Mouse (Mus musculus): Measurements from ENCODE around the gene Gm11037. TPM values are rescaled to one million over a fixed set of nuclear protein-coding genes. Genes with fewer than 3 reads are reported as not detected.

Gm11037 gene
- polyA plus RNA-seq, 1 experiment from 2014 or later = not detected

GRCm38 (mm10) chr2:131145121-131145520 lies 11.8 kb downstream of the Gm11037 start:
- DNase-seq (ENCODE audit: low spot score) = no peak
- Histone ChIP-seq H3K9me3 (ENCODE audit: control insufficient read depth, low read length) (no peaks in the 10 kb centered on the region), H3K27me3 (ENCODE audit: control insufficient read depth, insufficient read depth, low read length) (no peaks in the 10 kb centered on the region), H3K9ac (no peak overlapping the region), H3K4me1 (replicated peaks; ENCODE audit: control insufficient read depth, insufficient read depth, low read length) (no peaks in the 10 kb centered on the region), H3K36me3 (replicated peaks; ENCODE audit: control insufficient read depth, insufficient read depth) (peaks cover 60% of the 10 kb centered on the region), H3K4me3 (replicated peaks; ENCODE audit: low read length) (no peak overlapping the region), H3K27ac (no peak overlapping the region), H3K4me2 (replicated peaks) (no peak overlapping the region)
- WGBS = 71% methylated on average over 13 of the region's 13 CpGs
- ATAC-seq (ENCODE audit: low FRiP score) = no peak

DNA sequence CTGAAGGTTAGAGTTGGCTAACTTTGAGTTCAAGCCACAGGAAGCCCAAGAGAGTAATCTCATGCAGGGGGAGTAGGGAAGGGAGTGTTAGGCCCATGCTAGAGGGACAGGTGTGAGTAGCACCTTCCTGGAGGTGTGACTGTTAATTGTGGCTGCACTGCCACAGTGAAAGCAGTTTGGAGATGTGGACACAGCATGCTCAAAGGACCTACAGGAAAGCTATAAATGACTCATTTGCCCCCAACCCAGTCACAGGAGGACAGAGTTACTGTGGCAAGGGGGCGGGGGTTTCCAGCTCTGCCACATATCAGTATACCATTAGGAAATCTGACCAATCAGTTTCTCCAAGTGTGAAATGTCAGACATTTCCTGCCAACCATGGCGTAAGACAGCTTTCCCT lies 12.2 kb downstream of the Gm11037 start:
- Histone ChIP-seq H3K27ac (no peak overlapping the region), H3K9ac (no peak overlapping the region), H3K27me3 (ENCODE audit: control insufficient read depth, insufficient read depth, low read length) (no peaks in the 10 kb centered on the region), H3K9me3 (ENCODE audit: control insufficient read depth, low read length) (no peaks in the 10 kb centered on the region), H3K4me2 (replicated peaks) (no peak overlapping the region), H3K36me3 (replicated peaks; ENCODE audit: control insufficient read depth, insufficient read depth) (peaks cover 64% of the 10 kb centered on the region), H3K4me1 (replicated peaks; ENCODE audit: control insufficient read depth, insufficient read depth, low read length) (no peaks in the 10 kb centered on the region), H3K4me3 (replicated peaks; ENCODE audit: low read length) (no peak overlapping the region)
- DNase-seq (ENCODE audit: low spot score) (no peak), ATAC-seq (ENCODE audit: low FRiP score) (no peak)
- WGBS = 92% methylated on average over 2 of the region's 2 CpGs

DNA sequence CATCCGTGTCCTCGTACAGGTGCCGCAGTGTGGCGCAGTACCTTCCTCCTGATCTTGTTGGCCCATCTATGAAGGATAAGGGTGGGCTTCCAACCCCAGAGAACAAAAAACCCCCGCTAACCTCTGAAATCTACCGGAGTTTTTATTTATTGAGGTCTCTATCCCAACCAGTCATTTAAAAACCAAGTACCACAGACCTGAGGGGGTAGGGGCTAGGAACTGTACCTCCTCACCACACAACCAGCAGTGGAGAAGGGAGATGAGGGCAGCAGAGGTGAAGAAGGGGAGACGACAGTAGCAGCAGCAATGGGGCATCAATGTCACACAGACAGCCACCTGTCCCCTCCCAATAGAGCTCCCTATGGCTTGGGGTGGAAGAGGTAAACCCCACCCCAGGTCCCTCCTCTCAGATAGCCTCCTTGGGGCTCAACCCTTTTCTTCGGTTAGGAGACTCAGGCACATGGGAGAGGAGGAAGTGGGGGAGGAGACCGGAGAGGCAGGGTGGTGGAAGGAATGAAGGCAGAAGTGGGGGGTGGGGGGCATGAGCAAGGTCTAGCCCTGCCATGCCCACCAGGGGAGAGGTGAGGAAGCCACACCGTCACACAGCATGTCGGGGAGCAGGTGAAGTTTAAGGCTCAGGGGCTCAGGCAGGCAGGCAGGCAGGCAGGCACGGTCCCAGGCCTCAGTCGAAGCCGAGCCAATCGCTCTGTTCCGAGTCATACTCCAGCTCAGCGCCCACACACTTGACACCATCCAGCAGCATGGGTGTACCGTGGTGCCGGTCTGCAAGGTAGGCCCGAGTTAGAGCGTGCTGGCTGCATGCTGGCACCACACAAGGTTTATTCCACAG lies 13.1 kb downstream of the Gm11037 start:
- Histone ChIP-seq H3K27me3 (ENCODE audit: control insufficient read depth, insufficient read depth, low read length) (no peaks in the 10 kb centered on the region), H3K9ac (no peak overlapping the region), H3K4me3 (replicated peaks; ENCODE audit: low read length) (no peak overlapping the region), H3K36me3 (replicated peaks; ENCODE audit: control insufficient read depth, insufficient read depth) (peaks cover 72% of the 10 kb centered on the region), H3K9me3 (ENCODE audit: control insufficient read depth, low read length) (no peaks in the 10 kb centered on the region), H3K27ac (no peak overlapping the region), H3K4me1 (replicated peaks; ENCODE audit: control insufficient read depth, insufficient read depth, low read length) (no peaks in the 10 kb centered on the region), H3K4me2 (replicated peaks) (no peak overlapping the region)
- 96% methylated on average over 21 of the region's 21 CpGs for WGBS
- no peak for ATAC-seq (ENCODE audit: low FRiP score)
- no peak for DNase-seq (ENCODE audit: low spot score)

GRCm38 (mm10) chr2:131147043-131147365 lies 13.7 kb downstream of the Gm11037 start:
- ATAC-seq (ENCODE audit: low FRiP score) = no peak
- WGBS = 96% methylated on average over 8 of the region's 8 CpGs
- Histone ChIP-seq H3K9me3 (ENCODE audit: control insufficient read depth, low read length) (no peaks in the 10 kb centered on the region), H3K4me2 (replicated peaks) (no peak overlapping the region), H3K36me3 (replicated peaks; ENCODE audit: control insufficient read depth, insufficient read depth) (peaks cover 78% of the 10 kb centered on the region), H3K4me3 (replicated peaks; ENCODE audit: low read length) (no peak overlapping the region), H3K27me3 (ENCODE audit: control insufficient read depth, insufficient read depth, low read length) (no peaks in the 10 kb centered on the region), H3K4me1 (replicated peaks; ENCODE audit: control insufficient read depth, insufficient read depth, low read length) (no peaks in the 10 kb centered on the region), H3K9ac (no peak overlapping the region), H3K27ac (no peak overlapping the region)
- DNase-seq (ENCODE audit: low spot score) = no peak

- no peak overlapping the region for H3K27ac ChIP-seq
- H3K4me1 ChIP-seq (replicated peaks; ENCODE audit: control insufficient read depth, insufficient read depth, low read length) = no peaks in the 10 kb centered on the region
- no peak overlapping the region for H3K4me2 ChIP-seq (replicated peaks)
- ATAC-seq (ENCODE audit: low FRiP score) = no peak
- H3K36me3 ChIP-seq (replicated peaks; ENCODE audit: control insufficient read depth, insufficient read depth) = peaks cover 93% of the 10 kb centered on the region
- H3K4me3 ChIP-seq (replicated peaks; ENCODE audit: low read length) = no peak overlapping the region
- H3K9ac ChIP-seq = no peak overlapping the region
- no peaks in the 10 kb centered on the region for H3K27me3 ChIP-seq (ENCODE audit: control insufficient read depth, insufficient read depth, low read length)
- 90% methylated on average over 8 of the region's 8 CpGs for WGBS
- no peaks in the 10 kb centered on the region for H3K9me3 ChIP-seq (ENCODE audit: control insufficient read depth, low read length)
- DNase-seq (ENCODE audit: low spot score) = no peak
These were observed 15.3 kb downstream of the Gm11037 start for GRCm38 (mm10) chr2:131148353-131149253.

- 96% methylated on average over 3 of the region's 3 CpGs for WGBS
- peaks cover 91% of the 10 kb centered on the region for H3K36me3 ChIP-seq (replicated peaks; ENCODE audit: control insufficient read depth, insufficient read depth)
- H3K4me1 ChIP-seq (replicated peaks; ENCODE audit: control insufficient read depth, insufficient read depth, low read length) = no peaks in the 10 kb centered on the region
- no peaks in the 10 kb centered on the region for H3K9me3 ChIP-seq (ENCODE audit: control insufficient read depth, low read length)
- no peaks in the 10 kb centered on the region for H3K27me3 ChIP-seq (ENCODE audit: control insufficient read depth, insufficient read depth, low read length)
- no peak overlapping the region for H3K9ac ChIP-seq
- no peak overlapping the region for H3K4me2 ChIP-seq (replicated peaks)
- ATAC-seq (ENCODE audit: low FRiP score) = no peak
- H3K27ac ChIP-seq = no peak overlapping the region
- DNase-seq (ENCODE audit: low spot score) = no peak
- no peak overlapping the region for H3K4me3 ChIP-seq (replicated peaks; ENCODE audit: low read length)
These were observed 15.9 kb downstream of the Gm11037 start for GRCm38 (mm10) chr2:131149254-131149578.

DNA sequence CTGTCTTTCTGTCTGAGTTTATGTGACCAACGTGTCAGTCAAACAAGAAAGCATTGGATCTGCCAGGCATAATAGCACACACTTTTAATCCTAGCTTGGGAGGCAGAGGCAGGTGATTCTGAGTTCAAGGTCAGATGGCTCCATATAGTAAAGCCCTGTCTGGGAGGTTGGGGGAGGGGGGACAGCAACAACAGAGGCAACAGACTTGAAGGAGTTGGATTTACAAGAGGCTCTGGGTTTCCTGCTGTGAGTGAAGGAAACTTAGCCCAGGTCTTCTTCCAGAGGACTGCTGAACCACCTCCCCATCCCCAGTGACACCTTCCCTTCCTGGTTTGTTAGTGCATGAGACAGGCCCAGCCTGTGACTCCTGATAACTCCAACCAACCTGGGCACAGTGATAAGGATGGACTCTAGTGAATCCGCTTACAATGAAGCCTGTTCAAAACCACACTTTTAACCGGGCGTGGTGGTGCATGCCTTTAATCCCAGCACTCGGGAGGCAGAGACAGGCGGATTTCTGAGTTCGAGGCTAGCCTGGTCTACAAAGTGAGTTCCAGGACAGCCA lies 19.0 kb downstream of the Gm11037 start:
- no peak for ATAC-seq (ENCODE audit: low FRiP score)
- Histone ChIP-seq H3K36me3 (replicated peaks; ENCODE audit: control insufficient read depth, insufficient read depth) (peaks cover 67% of the 10 kb centered on the region), H3K27ac (no peak overlapping the region), H3K27me3 (ENCODE audit: control insufficient read depth, insufficient read depth, low read length) (no peaks in the 10 kb centered on the region), H3K4me3 (replicated peaks; ENCODE audit: low read length) (no peak overlapping the region), H3K9ac (no peak overlapping the region), H3K9me3 (ENCODE audit: control insufficient read depth, low read length) (no peaks in the 10 kb centered on the region), H3K4me1 (replicated peaks; ENCODE audit: control insufficient read depth, insufficient read depth, low read length) (no peaks in the 10 kb centered on the region), H3K4me2 (replicated peaks) (no peak overlapping the region)
- WGBS = 94% methylated on average over 7 of the region's 7 CpGs
- no peak for DNase-seq (ENCODE audit: low spot score)

DNA sequence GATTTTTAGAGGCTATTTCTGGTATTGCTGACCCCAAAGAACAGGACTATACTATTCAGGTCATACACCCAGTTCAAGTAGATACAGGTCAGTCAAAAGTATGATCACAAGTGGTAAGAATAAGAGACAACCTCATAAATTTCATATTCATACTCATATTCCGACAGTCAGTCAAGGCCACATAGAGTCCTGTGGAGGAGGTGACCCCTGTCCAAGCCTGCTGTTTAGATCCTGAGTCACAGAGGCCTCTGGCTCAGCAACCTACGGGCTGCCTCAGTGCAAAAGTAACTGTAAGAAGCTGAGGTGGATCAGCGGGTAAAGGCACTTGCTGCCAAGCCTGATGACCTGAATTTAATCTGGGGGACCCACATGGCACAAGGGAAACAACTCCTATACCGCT lies 20.7 kb downstream of the Gm11037 start:
- Histone ChIP-seq H3K4me1 (replicated peaks; ENCODE audit: control insufficient read depth, insufficient read depth, low read length) (peaks cover 16% of the 10 kb centered on the region), H3K9ac (no peak overlapping the region), H3K4me2 (replicated peaks) (no peak overlapping the region), H3K27ac (no peak overlapping the region), H3K36me3 (replicated peaks; ENCODE audit: control insufficient read depth, insufficient read depth) (peaks cover 50% of the 10 kb centered on the region), H3K27me3 (ENCODE audit: control insufficient read depth, insufficient read depth, low read length) (no peaks in the 10 kb centered on the region), H3K4me3 (replicated peaks; ENCODE audit: low read length) (no peak overlapping the region), H3K9me3 (ENCODE audit: control insufficient read depth, low read length) (no peaks in the 10 kb centered on the region)
- WGBS = 89% methylated on average over 4 of the region's 4 CpGs
- DNase-seq (ENCODE audit: low spot score) (no peak), ATAC-seq (ENCODE audit: low FRiP score) (no peak)

DNA sequence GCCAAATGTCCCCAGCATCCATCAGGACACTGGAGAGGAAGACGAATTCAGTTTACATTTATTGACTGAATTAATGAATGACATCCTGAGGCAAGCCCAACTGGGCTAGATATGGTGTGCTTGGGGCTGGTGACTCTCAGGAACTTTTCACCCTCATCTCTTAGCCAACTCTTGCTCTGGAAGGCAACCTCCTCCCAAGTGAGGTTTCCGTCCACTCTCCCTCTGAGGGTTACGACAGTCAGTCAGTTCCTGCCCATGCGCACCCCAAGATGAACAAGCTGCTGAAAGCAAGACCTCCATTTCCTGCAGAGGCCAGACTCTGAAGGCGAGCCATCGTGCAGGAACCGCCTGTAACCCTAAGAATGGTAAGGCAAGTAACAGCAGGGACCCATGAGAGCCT lies 23.7 kb downstream of the Gm11037 start:
- H3K9ac ChIP-seq = no peak overlapping the region
- ATAC-seq (ENCODE audit: low FRiP score) (no peak), DNase-seq (ENCODE audit: low spot score) (no peak)
- H3K27ac ChIP-seq = no peak overlapping the region
- no peaks in the 10 kb centered on the region for H3K9me3 ChIP-seq (ENCODE audit: control insufficient read depth, low read length)
- WGBS = 90% methylated on average over 7 of the region's 7 CpGs
- H3K4me1 ChIP-seq (replicated peaks; ENCODE audit: control insufficient read depth, insufficient read depth, low read length) = peaks cover 26% of the 10 kb centered on the region
- no peak overlapping the region for H3K4me3 ChIP-seq (replicated peaks; ENCODE audit: low read length)
- H3K27me3 ChIP-seq (ENCODE audit: control insufficient read depth, insufficient read depth, low read length) = no peaks in the 10 kb centered on the region
- H3K36me3 ChIP-seq (replicated peaks; ENCODE audit: control insufficient read depth, insufficient read depth) = peaks cover 21% of the 10 kb centered on the region
- H3K4me2 ChIP-seq (replicated peaks) = no peak overlapping the region

Data from hindbrain, embryonic 14.5 days (tissue).